Mouse (Mus musculus) spleen, adult 2 months (tissue): ENCODE results near the gene Lrit3.

Source experiments
- CTCF ChIP-seq: fragments of 200-500 bp; IDR thresholded peaks from 2 replicates; pipeline ENCODE4 v1.5.1; 2011; ENCODE audit warnings: mild to moderate bottlenecking, inconsistent platforms; ENCODE audit not compliant: insufficient read depth, insufficient read length, insufficient replicate concordance; ENCODE audit errors: extremely low read depth
- POLR2A ChIP-seq: fragments of 200-500 bp; IDR thresholded peaks from 2 replicates; pipeline ENCODE4 v1.6.1; 2011; ENCODE audit warnings: low read depth, low read length, inconsistent platforms

GRCm38 (mm10) chr3:129738291-129739183, 65.3 kb downstream of the Lrit3 start:
- no peak for TF ChIP-seq CTCF
- TF ChIP-seq POLR2A, result no peak
